Mouse (Mus musculus) heart, embryonic 14.5 days (tissue): ENCODE results near the gene Afap1l2. TPM values are rescaled to one million over a fixed set of nuclear protein-coding genes. Genes with fewer than 3 reads are reported as not detected.

Experiments
- ATAC-seq: fragments of 200-750 bp; cut with Nextera tagmentation; 2 replicates; pipeline ENCODE4 v1.8.0; 2017; ENCODE audit warnings: low read depth, moderate TSS enrichment; ENCODE audit not compliant: insufficient number of reproducible peaks, insufficient read depth, low FRiP score
- H3K27ac ChIP-seq, 2 experiments: fragments of 200-500 bp in 1 of 2; fragments of 300-500 bp in 1 of 2; sonication (generic) in 1 of 2; replicated peaks in 1 of 2; 2 replicates each; pipeline ENCODE4 v1.5.1; 2012 to 2014; ENCODE audit warnings: low read depth in 2 of 2, low read length in 2 of 2, control low read depth in 1 of 2, mild to moderate bottlenecking in 1 of 2, mixed read lengths in 1 of 2; ENCODE audit not compliant: control insufficient read depth in 1 of 2, insufficient read depth in 1 of 2
- H3K27me3 ChIP-seq: fragments of 300-500 bp; sonication (generic); 2 replicates; pipeline ENCODE4 v1.6.1; 2014; ENCODE audit warnings: mild to moderate bottlenecking, low read length, control low read depth; ENCODE audit not compliant: control insufficient read depth, insufficient read depth
- H3K36me3 ChIP-seq: fragments of 300-500 bp; sonication (generic); 2 replicates; pipeline ENCODE4 v1.6.1; 2014; ENCODE audit warnings: mild to moderate bottlenecking, control low read depth, low read length, mixed read lengths; ENCODE audit not compliant: control insufficient read depth, insufficient read depth
- H3K4me1 ChIP-seq, 2 experiments: fragments of 200-500 bp in 1 of 2; fragments of 300-500 bp in 1 of 2; sonication (generic) in 1 of 2; 2 replicates each; pipeline ENCODE4 v1.6.1; 2012 to 2014; ENCODE audit warnings: low read length in 2 of 2, control low read depth in 1 of 2, mixed read lengths in 1 of 2; ENCODE audit not compliant: control insufficient read depth in 2 of 2, insufficient read depth in 2 of 2
- H3K4me2 ChIP-seq: fragments of 300-500 bp; sonication (generic); 2 replicates; pipeline ENCODE4 v1.6.1; 2014; ENCODE audit warnings: mild to moderate bottlenecking, low read length
- H3K4me3 ChIP-seq, 2 experiments: fragments of 200-500 bp in 1 of 2; fragments of 300-500 bp in 1 of 2; sonication (generic) in 1 of 2; 2 replicates each; pipeline ENCODE4 v1.5.1; 2012 to 2014; ENCODE audit warnings: low read length in 2 of 2, mild to moderate bottlenecking in 2 of 2, control low read depth in 1 of 2, low read depth in 1 of 2, moderate library complexity in 1 of 2; ENCODE audit not compliant: control insufficient read depth in 1 of 2, insufficient read depth in 1 of 2
- H3K9ac ChIP-seq: fragments of 300-500 bp; sonication (generic); 2 replicates; pipeline ENCODE4 v1.6.1; 2014; ENCODE audit warnings: mild to moderate bottlenecking, low read length
- H3K9me3 ChIP-seq: fragments of 300-500 bp; sonication (generic); 2 replicates; pipeline ENCODE4 v1.6.1; 2016; ENCODE audit warnings: low read length, control low read depth; ENCODE audit not compliant: control insufficient read depth
- WGBS: fragments of 180-500 bp; shearing (Covaris S2); extraction: QIAGEN DNeasy Blood & Tissue Kit; methylation state at CpG from one replicate; pipeline ENCODE4 v1.1.7; 2014; 5-methylcytosine and 5-hydroxymethylcytosine counted together
- polyA plus RNA-seq: library from polyadenylated mRNA; unstranded; fragments of >200 nt; fragmentation: Nextera tagmentation; extraction: Ambion mirVana; gene quantifications from 2 replicates; pipeline ENCODE4 v1.2.1, GENCODE M21; 2014

Gene Afap1l2
- 0.84 and 0.88 TPM in 2 replicates for polyA plus RNA-seq

- Histone ChIP-seq H3K36me3 (no peaks in the 10 kb centered on the region), H3K4me3 (peak within 1 kb of the TSS; percentile 54 to 55), H3K4me2 (peak within 1 kb of the TSS; percentile 97), H3K27ac (no peak within 1 kb of the TSS), H3K4me1 (peaks cover 0 to 7% of the 10 kb centered on the region in 2 experiments; a peak in 3 of 4 replicates), H3K27me3 (peaks cover 33% of the 10 kb centered on the region), H3K9ac (peak within 1 kb of the TSS; percentile 66), H3K9me3 (no peaks in the 10 kb centered on the region)
- ATAC-seq, result peak; percentile 34; the same call in 1 of the 2 replicates
- WGBS, result 3% methylated on average over 68 of the region's 68 CpGs
These were observed at the start of gene Afap1l2 for GRCm38 (mm10) chr19:57007781-57008710. Gene Afap1l2 (minus strand): TSS chr19:57008228.

- Histone ChIP-seq H3K9me3 (peaks cover 6% of the 10 kb centered on the region), H3K36me3 (peaks cover 60% of the 10 kb centered on the region), H3K9ac (no peak overlapping the region), H3K27ac (no peak overlapping the region), H3K4me1 (no peaks in the 10 kb centered on the region), H3K4me2 (no peak overlapping the region), H3K27me3 (no peaks in the 10 kb centered on the region), H3K4me3 (no peak overlapping the region)
- no peak for ATAC-seq
- WGBS, result 94% methylated on average over 2 of the region's 2 CpGs
These were observed 49.5 kb upstream of the Afap1l2 start for GRCm38 (mm10) chr19:57057568-57057967.

GRCm38 (mm10) chr19:57055215-57056120 is 47.4 kb upstream of the Afap1l2 start:
- WGBS, result 90% methylated on average over 16 of the region's 16 CpGs
- no peak overlapping the region for H3K4me3 ChIP-seq
- no peak overlapping the region for H3K27ac ChIP-seq
- no peaks in the 10 kb centered on the region for H3K4me1 ChIP-seq
- H3K36me3 ChIP-seq, result peaks cover 50% of the 10 kb centered on the region
- no peak overlapping the region for H3K9ac ChIP-seq
- no peaks in the 10 kb centered on the region for H3K27me3 ChIP-seq
- peaks cover 6% of the 10 kb centered on the region for H3K9me3 ChIP-seq
- H3K4me2 ChIP-seq, result no peak overlapping the region
- ATAC-seq, result no peak

- WGBS, result 86% methylated on average over 8 of the region's 8 CpGs
- Histone ChIP-seq H3K4me3 (no peak overlapping the region), H3K27me3 (no peaks in the 10 kb centered on the region), H3K4me2 (no peak overlapping the region), H3K9ac (no peak overlapping the region), H3K9me3 (peaks cover 5% of the 10 kb centered on the region), H3K36me3 (peaks cover 39% of the 10 kb centered on the region), H3K4me1 (no peaks in the 10 kb centered on the region), H3K27ac (no peak overlapping the region)
- no peak for ATAC-seq
These were observed 44.9 kb upstream of the Afap1l2 start for GRCm38 (mm10) chr19:57052959-57053358.

- H3K4me2 ChIP-seq, result no peak overlapping the region
- no peak overlapping the region for H3K27ac ChIP-seq
- whole genome bisulfite sequencing, result 92% methylated on average over 7 of the region's 7 CpGs
- H3K4me1 ChIP-seq, result no peaks in the 10 kb centered on the region
- H3K36me3 ChIP-seq, result peaks cover 38% of the 10 kb centered on the region
- H3K27me3 ChIP-seq, result no peaks in the 10 kb centered on the region
- no peak overlapping the region for H3K9ac ChIP-seq
- no peaks in the 10 kb centered on the region for H3K9me3 ChIP-seq
- ATAC-seq, result no peak
- H3K4me3 ChIP-seq, result no peak overlapping the region
These were observed 44.0 kb upstream of the Afap1l2 start for GRCm38 (mm10) chr19:57052016-57052415.

- 90% methylated on average over 16 of the region's 16 CpGs for WGBS
These were observed 41.6 kb upstream of the Afap1l2 start for GRCm38 (mm10) chr19:57049592-57050090.

GRCm38 (mm10) chr19:57047671-57048320 is 39.8 kb upstream of the Afap1l2 start:
- Histone ChIP-seq H3K4me2 (no peak overlapping the region), H3K9me3 (no peaks in the 10 kb centered on the region), H3K4me3 (no peak overlapping the region), H3K27ac (no peak overlapping the region), H3K36me3 (peaks cover 59% of the 10 kb centered on the region), H3K4me1 (no peaks in the 10 kb centered on the region), H3K27me3 (no peaks in the 10 kb centered on the region), H3K9ac (no peak overlapping the region)
- ATAC-seq, result no peak
- 89% methylated on average over 9 of the region's 9 CpGs for WGBS

More at GRCm38 (mm10) chr19:57049592-57050090, 41.6 kb upstream of the Afap1l2 start:
- Histone ChIP-seq H3K27me3 (no peaks in the 10 kb centered on the region), H3K4me1 (no peaks in the 10 kb centered on the region), H3K27ac (no peak overlapping the region), H3K4me3 (no peak overlapping the region), H3K9me3 (no peaks in the 10 kb centered on the region), H3K4me2 (no peak overlapping the region), H3K36me3 (peaks cover 52% of the 10 kb centered on the region), H3K9ac (no peak overlapping the region)
- ATAC-seq, result no peak
